Mouse (Mus musculus): ENCODE measurements around the gene Prss40. TPM values are rescaled to one million over a fixed set of nuclear protein-coding genes. Genes with fewer than 3 reads are reported as not detected.
"Not testable (repeated sequence)": the region's sequence is repeated elsewhere in the genome, so short reads cannot be mapped to it uniquely, and the experiment has no call there.

The Prss40 gene
- polyA plus RNA-seq, 1 experiment from 2014 or later: not detected

GRCm38 (mm10) chr1:34522850-34523244, 37.9 kb downstream of the Prss40 start:
- no peak overlapping the region for H3K4me2 ChIP-seq (replicated peaks)
- 84% methylated on average over 3 of the region's 3 CpGs for WGBS
- no peak overlapping the region for H3K4me3 ChIP-seq
- no peaks in the 10 kb centered on the region for H3K36me3 ChIP-seq
- H3K9ac ChIP-seq (replicated peaks): no peak overlapping the region
- ATAC-seq (ENCODE audit: low FRiP score, low read depth): no peak
- no peaks in the 10 kb centered on the region for H3K4me1 ChIP-seq
- H3K9me3 ChIP-seq: no peaks in the 10 kb centered on the region
- no peak overlapping the region for H3K27ac ChIP-seq (replicated peaks)
- no peaks in the 10 kb centered on the region for H3K27me3 ChIP-seq

- H3K9me3 ChIP-seq: no peaks in the 10 kb centered on the region
- no peak overlapping the region for H3K9ac ChIP-seq (replicated peaks)
- no peak overlapping the region for H3K4me2 ChIP-seq (replicated peaks)
- 88% methylated on average over 6 of the region's 6 CpGs for WGBS
- ATAC-seq (ENCODE audit: low FRiP score, low read depth): no peak
- no peak overlapping the region for H3K4me3 ChIP-seq
- H3K4me1 ChIP-seq: no peaks in the 10 kb centered on the region
- H3K36me3 ChIP-seq: no peaks in the 10 kb centered on the region
- no peaks in the 10 kb centered on the region for H3K27me3 ChIP-seq
- H3K27ac ChIP-seq (replicated peaks): no peak overlapping the region
Measured at GRCm38 (mm10) chr1:34522205-34522849, 38.4 kb downstream of the Prss40 start.

GRCm38 (mm10) chr1:34518259-34518658, 42.5 kb downstream of the Prss40 start:
- Histone ChIP-seq H3K36me3 (no peaks in the 10 kb centered on the region), H3K9me3 (no peaks in the 10 kb centered on the region), H3K4me2 (replicated peaks) (no peak overlapping the region), H3K27ac (replicated peaks) (no peak overlapping the region), H3K27me3 (no peaks in the 10 kb centered on the region), H3K4me3 (no peak overlapping the region), H3K4me1 (no peaks in the 10 kb centered on the region), H3K9ac (replicated peaks) (no peak overlapping the region)
- ATAC-seq (ENCODE audit: low FRiP score, low read depth): no peak
- whole genome bisulfite sequencing: 73% methylated on average over 1 of the region's 1 CpGs

DNA sequence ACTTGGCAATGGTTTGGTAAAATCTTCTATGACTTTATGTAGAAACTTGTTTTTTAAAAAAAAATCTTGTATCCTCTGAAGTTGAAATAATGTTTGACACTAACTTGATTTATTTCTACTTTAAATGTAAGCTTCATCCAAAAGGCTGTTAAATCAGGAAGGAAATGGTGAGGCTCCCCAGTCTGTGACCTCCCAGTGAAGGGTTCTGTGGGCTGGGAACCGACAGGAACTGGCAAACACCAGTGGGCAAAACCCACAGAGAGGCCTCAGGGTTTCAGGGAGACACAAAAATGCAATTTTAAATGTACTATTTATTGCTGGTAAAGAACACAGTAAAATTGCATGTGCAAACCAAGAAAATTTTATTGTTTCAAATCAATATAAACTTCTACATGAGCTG, 42.9 kb downstream of the Prss40 start:
- not testable (repeated sequence) for ATAC-seq (ENCODE audit: low FRiP score, low read depth); H3K9ac ChIP-seq (replicated peaks); H3K4me3 ChIP-seq; H3K27me3 ChIP-seq; H3K4me1 ChIP-seq; H3K27ac ChIP-seq (replicated peaks); H3K36me3 ChIP-seq; H3K4me2 ChIP-seq (replicated peaks); H3K9me3 ChIP-seq
- 73% methylated on average over 1 of the region's 1 CpGs for WGBS

- H3K4me2 ChIP-seq (replicated peaks); H3K9me3 ChIP-seq; H3K4me1 ChIP-seq; ATAC-seq (ENCODE audit: low FRiP score, low read depth); H3K27ac ChIP-seq (replicated peaks); H3K9ac ChIP-seq (replicated peaks); H3K27me3 ChIP-seq; H3K36me3 ChIP-seq; H3K4me3 ChIP-seq: not testable (repeated sequence)
- WGBS: 72% methylated on average over 6 of the region's 6 CpGs
Measured at GRCm38 (mm10) chr1:34517297-34517696, 43.4 kb downstream of the Prss40 start.

GRCm38 (mm10) chr1:34516595-34516994, 44.1 kb downstream of the Prss40 start:
- ATAC-seq (ENCODE audit: low FRiP score, low read depth): no peak
- Histone ChIP-seq H3K4me1 (no peaks in the 10 kb centered on the region), H3K27ac (replicated peaks) (no peak overlapping the region), H3K9ac (replicated peaks) (no peak overlapping the region), H3K4me3 (no peak overlapping the region), H3K27me3 (no peaks in the 10 kb centered on the region), H3K4me2 (replicated peaks) (no peak overlapping the region), H3K36me3 (no peaks in the 10 kb centered on the region), H3K9me3 (no peaks in the 10 kb centered on the region)
- WGBS: 59% methylated on average over 5 of the region's 5 CpGs

GRCm38 (mm10) chr1:34513068-34513467, 47.7 kb downstream of the Prss40 start:
- no peak for ATAC-seq (ENCODE audit: low FRiP score, low read depth)
- Histone ChIP-seq H3K36me3 (no peaks in the 10 kb centered on the region), H3K4me3 (no peak overlapping the region), H3K4me2 (replicated peaks) (no peak overlapping the region), H3K9ac (replicated peaks) (no peak overlapping the region), H3K27ac (replicated peaks) (no peak overlapping the region), H3K9me3 (no peaks in the 10 kb centered on the region; the same call in 1 of the 2 replicates), H3K27me3 (no peaks in the 10 kb centered on the region), H3K4me1 (peaks cover 7% of the 10 kb centered on the region)
- WGBS: 86% methylated on average over 4 of the region's 4 CpGs

DNA sequence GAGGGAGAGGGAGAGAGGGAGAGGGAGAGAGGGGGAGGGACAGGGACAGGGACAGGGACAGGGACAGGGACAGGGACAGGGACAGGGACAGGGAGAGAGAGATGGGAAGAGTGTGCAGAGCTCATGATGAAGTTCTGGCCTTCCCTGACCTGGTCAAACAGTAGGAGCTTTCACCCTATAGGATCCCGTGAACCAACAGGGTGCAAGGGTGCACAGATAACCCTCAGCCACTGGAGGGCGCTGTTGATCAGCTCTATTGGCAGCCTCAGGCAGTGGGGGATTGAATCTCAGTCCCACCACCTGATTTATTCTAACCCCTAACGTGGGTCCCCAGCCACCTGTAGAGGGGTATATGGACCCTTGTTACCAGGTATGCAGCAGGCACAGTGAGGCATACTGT, 49.7 kb downstream of the Prss40 start:
- WGBS: 1% methylated on average over 3 of the region's 3 CpGs
- H3K4me1 ChIP-seq: peaks cover 7% of the 10 kb centered on the region
- no peak overlapping the region for H3K9ac ChIP-seq (replicated peaks)
- H3K4me2 ChIP-seq (replicated peaks): no peak overlapping the region
- H3K27ac ChIP-seq (replicated peaks): no peak overlapping the region
- H3K4me3 ChIP-seq: no peak overlapping the region
- no peaks in the 10 kb centered on the region for H3K27me3 ChIP-seq
- ATAC-seq (ENCODE audit: low FRiP score, low read depth): peak; percentile 41; the same call in 1 of the 2 replicates
- no peaks in the 10 kb centered on the region; the same call in 1 of the 2 replicates for H3K9me3 ChIP-seq
- no peaks in the 10 kb centered on the region for H3K36me3 ChIP-seq

GRCm38 (mm10) chr1:34510575-34510981, 50.2 kb downstream of the Prss40 start:
- Histone ChIP-seq H3K4me3 (no peak overlapping the region), H3K9ac (replicated peaks) (no peak overlapping the region), H3K9me3 (no peaks in the 10 kb centered on the region; the same call in 1 of the 2 replicates), H3K27me3 (no peaks in the 10 kb centered on the region), H3K27ac (replicated peaks) (no peak overlapping the region), H3K4me2 (replicated peaks) (peak overlapping the region; percentile 27; the same call in 1 of the 2 replicates), H3K4me1 (peaks cover 7% of the 10 kb centered on the region), H3K36me3 (no peaks in the 10 kb centered on the region)
- WGBS: 14% methylated on average over 7 of the region's 7 CpGs
- no peak for ATAC-seq (ENCODE audit: low FRiP score, low read depth)

- 75% methylated on average over 3 of the region's 3 CpGs for WGBS
- H3K9me3 ChIP-seq: no peaks in the 10 kb centered on the region; the same call in 1 of the 2 replicates
- H3K9ac ChIP-seq (replicated peaks): no peak overlapping the region
- no peak overlapping the region for H3K27ac ChIP-seq (replicated peaks)
- no peak for ATAC-seq (ENCODE audit: low FRiP score, low read depth)
- H3K36me3 ChIP-seq: no peaks in the 10 kb centered on the region
- H3K4me3 ChIP-seq: no peak overlapping the region
- no peak overlapping the region for H3K4me2 ChIP-seq (replicated peaks)
- H3K4me1 ChIP-seq: peaks cover 7% of the 10 kb centered on the region
- no peaks in the 10 kb centered on the region for H3K27me3 ChIP-seq
Measured at GRCm38 (mm10) chr1:34507986-34508385, 52.8 kb downstream of the Prss40 start.

GRCm38 (mm10) chr1:34505970-34506551, 54.7 kb downstream of the Prss40 start:
- no peak overlapping the region for H3K4me2 ChIP-seq (replicated peaks)
- H3K9ac ChIP-seq (replicated peaks): no peak overlapping the region
- H3K4me1 ChIP-seq: peaks cover 7% of the 10 kb centered on the region
- no peaks in the 10 kb centered on the region; the same call in 1 of the 2 replicates for H3K9me3 ChIP-seq
- H3K27ac ChIP-seq (replicated peaks): no peak overlapping the region
- no peak overlapping the region for H3K4me3 ChIP-seq
- H3K27me3 ChIP-seq: no peaks in the 10 kb centered on the region
- ATAC-seq (ENCODE audit: low FRiP score, low read depth): no peak
- 84% methylated on average over 4 of the region's 4 CpGs for WGBS
- no peaks in the 10 kb centered on the region for H3K36me3 ChIP-seq

DNA sequence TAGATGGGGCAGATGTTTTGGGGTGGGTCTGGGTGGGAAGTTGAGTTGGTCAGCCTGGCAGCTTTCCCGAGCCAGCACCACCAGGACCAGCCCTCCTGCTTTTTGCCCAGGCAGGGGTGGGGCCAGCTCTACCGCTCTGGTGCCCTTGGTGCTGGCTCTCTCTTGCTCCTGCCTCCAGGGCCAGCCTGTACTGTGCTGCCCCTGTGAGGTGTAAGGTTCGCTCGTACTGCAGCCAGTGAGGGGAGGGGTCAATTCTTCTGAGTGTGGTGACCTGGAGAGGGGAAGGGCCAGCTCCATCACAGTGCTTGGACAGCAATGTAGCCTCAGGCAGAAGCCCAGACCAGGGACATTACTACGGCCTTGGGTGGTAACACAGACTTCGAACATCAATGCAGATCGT, 55.4 kb downstream of the Prss40 start:
- H3K27ac ChIP-seq (replicated peaks): no peak overlapping the region
- H3K9ac ChIP-seq (replicated peaks): no peak overlapping the region
- H3K4me2 ChIP-seq (replicated peaks): no peak overlapping the region
- H3K4me1 ChIP-seq: peaks cover 3% of the 10 kb centered on the region
- no peak overlapping the region for H3K4me3 ChIP-seq
- no peaks in the 10 kb centered on the region for H3K27me3 ChIP-seq
- H3K9me3 ChIP-seq: no peaks in the 10 kb centered on the region; the same call in 1 of the 2 replicates
- no peaks in the 10 kb centered on the region for H3K36me3 ChIP-seq
- 0 out of 2 replicates have a peak, but pooled peaks have one; percentile 58 for ATAC-seq (ENCODE audit: low FRiP score, low read depth)
- WGBS: 71% methylated on average over 7 of the region's 7 CpGs

Data from midbrain, embryonic 12.5 days (tissue).